Mouse (Mus musculus) limb, embryonic 14.5 days (tissue): ENCODE measurements around the gene Prrc2b. TPM values are rescaled to one million over a fixed set of nuclear protein-coding genes. Genes with fewer than 3 reads are reported as not detected.

Experiments used
- ATAC-seq: fragments of 200-750 bp; cut with Nextera tagmentation; 2 replicates; pipeline ENCODE4 v1.8.0; 2017; ENCODE audit warnings: low read depth, moderate number of reproducible peaks, moderate TSS enrichment; ENCODE audit not compliant: low FRiP score
- DNase-seq: peaks from one replicate; pipeline ENCODE4 v3.0.0-alpha.2; 2015; ENCODE audit warnings: low spot score
- H3K27ac ChIP-seq: fragments of 300-500 bp; sonication (generic); replicated peaks from 2 replicates; pipeline ENCODE4 v1.5.1; 2014; ENCODE audit warnings: low read depth, mild to moderate bottlenecking, low read length, moderate library complexity, mixed read lengths
- H3K27me3 ChIP-seq: fragments of 300-500 bp; sonication (generic); 2 replicates; pipeline ENCODE4 v1.6.1; 2014; ENCODE audit warnings: low read length, mixed read lengths; ENCODE audit not compliant: control insufficient read depth, insufficient read depth
- H3K36me3 ChIP-seq: fragments of 300-500 bp; sonication (generic); 2 replicates; pipeline ENCODE4 v1.6.1; 2014; ENCODE audit warnings: mild to moderate bottlenecking, low read length, moderate library complexity, mixed read lengths; ENCODE audit not compliant: control insufficient read depth, insufficient read depth
- H3K4me1 ChIP-seq: fragments of 300-500 bp; sonication (generic); 2 replicates; pipeline ENCODE4 v1.6.1; 2014; ENCODE audit warnings: antibody characterized with exemption, low read length, mixed read lengths; ENCODE audit not compliant: control insufficient read depth, insufficient read depth
- H3K4me2 ChIP-seq: fragments of 300-500 bp; sonication (generic); replicated peaks from 2 replicates; pipeline ENCODE4 v1.6.1; 2014; ENCODE audit warnings: low read depth, mild to moderate bottlenecking, low read length, moderate library complexity; ENCODE audit not compliant: severe bottlenecking
- H3K4me3 ChIP-seq: fragments of 300-500 bp; sonication (generic); replicated peaks from 2 replicates; pipeline ENCODE4 v1.5.1; 2014; ENCODE audit warnings: low read length
- H3K9ac ChIP-seq: fragments of 300-500 bp; sonication (generic); 2 replicates; pipeline ENCODE4 v1.6.1; 2014; ENCODE audit warnings: mild to moderate bottlenecking, low read depth, low read length, moderate library complexity; ENCODE audit not compliant: severe bottlenecking
- H3K9me3 ChIP-seq: fragments of 300-500 bp; sonication (generic); 2 replicates; pipeline ENCODE4 v1.6.1; 2016; ENCODE audit warnings: low read length; ENCODE audit not compliant: control insufficient read depth
- POLR2A ChIP-seq: fragments of 200-500 bp; IDR thresholded peaks from 2 replicates; pipeline ENCODE4 v1.8.0; 2012; ENCODE audit warnings: inconsistent platforms, mild to moderate bottlenecking, moderate library complexity, borderline replicate concordance; ENCODE audit not compliant: insufficient read depth, insufficient read length; ENCODE audit errors: extremely low read depth
- WGBS: fragments of 180-500 bp; shearing (Covaris S2); extraction: QIAGEN DNeasy Blood & Tissue Kit; methylation state at CpG from one replicate; pipeline ENCODE4 v1.1.7; 2014; 5-methylcytosine and 5-hydroxymethylcytosine counted together
- polyA plus RNA-seq, 2 experiments: library from polyadenylated mRNA; depleted of rRNA in 1 of 2; stranded (reverse) in 1 of 2; unstranded in 1 of 2; fragments of >200 nt; fragmentation: Nextera tagmentation in 1 of 2; extraction: Ambion mirVana in 1 of 2; gene quantifications; 2 replicates each; pipeline versions ENCODE4 v1.2.1 to v1.2.3; 2012 to 2014

The Prrc2b gene
- polyA plus RNA-seq, 2 experiments = 74.6 to 78.2 TPM

- H3K27ac ChIP-seq = no peak overlapping the region
- H3K4me2 ChIP-seq = no peak overlapping the region
- WGBS = 54% methylated on average over 5 of the region's 5 CpGs
- no peaks in the 10 kb centered on the region for H3K4me1 ChIP-seq
- TF ChIP-seq POLR2A = no peak
- no peaks in the 10 kb centered on the region for H3K9me3 ChIP-seq
- no peaks in the 10 kb centered on the region for H3K27me3 ChIP-seq
- no peak overlapping the region for H3K9ac ChIP-seq
- no peaks in the 10 kb centered on the region for H3K36me3 ChIP-seq
- DNase-seq (no peak), ATAC-seq (no peak)
- no peak overlapping the region for H3K4me3 ChIP-seq
These were observed 29.7 kb upstream of the Prrc2b start for GRCm38 (mm10) chr2:32121150-32121549.

- no peaks in the 10 kb centered on the region for H3K36me3 ChIP-seq
- no peak overlapping the region for H3K9ac ChIP-seq
- no peak for TF ChIP-seq POLR2A
- no peak overlapping the region for H3K27ac ChIP-seq
- H3K4me2 ChIP-seq = no peak overlapping the region
- WGBS = 79% methylated on average over 2 of the region's 2 CpGs
- ATAC-seq (no peak), DNase-seq (no peak)
- no peaks in the 10 kb centered on the region for H3K4me1 ChIP-seq
- H3K27me3 ChIP-seq = no peaks in the 10 kb centered on the region
- H3K4me3 ChIP-seq = no peak overlapping the region
- no peaks in the 10 kb centered on the region for H3K9me3 ChIP-seq
These were observed 29.1 kb upstream of the Prrc2b start for GRCm38 (mm10) chr2:32121785-32122184.

- no peaks in the 10 kb centered on the region for H3K4me1 ChIP-seq
- 25% methylated on average over 16 of the region's 16 CpGs for WGBS
- no peaks in the 10 kb centered on the region for H3K36me3 ChIP-seq
- no peaks in the 10 kb centered on the region for H3K27me3 ChIP-seq
- H3K9me3 ChIP-seq = no peaks in the 10 kb centered on the region
- no peak for DNase-seq
- no peak for TF ChIP-seq POLR2A
- H3K9ac ChIP-seq = no peak overlapping the region
- H3K4me2 ChIP-seq = no peak overlapping the region
- no peak overlapping the region for H3K27ac ChIP-seq
- no peak overlapping the region for H3K4me3 ChIP-seq
- ATAC-seq = no peak
These were observed 23.0 kb upstream of the Prrc2b start for GRCm38 (mm10) chr2:32127653-32128535.

GRCm38 (mm10) chr2:32128536-32128841, 22.4 kb upstream of the Prrc2b start:
- no peak for TF ChIP-seq POLR2A
- no peak for ATAC-seq
- no peak overlapping the region for H3K9ac ChIP-seq

GRCm38 (mm10) chr2:32129383-32130074, 21.4 kb upstream of the Prrc2b start:
- H3K4me1 ChIP-seq = no peaks in the 10 kb centered on the region
- no peak overlapping the region for H3K4me2 ChIP-seq
- H3K27me3 ChIP-seq = no peaks in the 10 kb centered on the region
- WGBS = 53% methylated on average over 11 of the region's 11 CpGs
- no peak for ATAC-seq
- TF ChIP-seq POLR2A = no peak
- no peak for DNase-seq
- no peak overlapping the region for H3K27ac ChIP-seq
- H3K36me3 ChIP-seq = no peaks in the 10 kb centered on the region
- no peaks in the 10 kb centered on the region for H3K9me3 ChIP-seq
- H3K4me3 ChIP-seq = no peak overlapping the region
- H3K9ac ChIP-seq = no peak overlapping the region

More at GRCm38 (mm10) chr2:32128536-32128841, 22.4 kb upstream of the Prrc2b start:
- no peaks in the 10 kb centered on the region for H3K4me1 ChIP-seq
- no peak overlapping the region for H3K4me2 ChIP-seq
- 83% methylated on average over 5 of the region's 5 CpGs for WGBS
- H3K4me3 ChIP-seq = no peak overlapping the region
- H3K36me3 ChIP-seq = no peaks in the 10 kb centered on the region
- no peak overlapping the region for H3K27ac ChIP-seq
- no peaks in the 10 kb centered on the region for H3K9me3 ChIP-seq
- DNase-seq = no peak
- H3K27me3 ChIP-seq = no peaks in the 10 kb centered on the region
